Mouse (Mus musculus) E14TG2a.4 (cell line): ENCODE results near the gene Mfng.
A peak's percentile ranks its signal among the peaks of the same experiment; 100 is the strongest.

ENCODE experiments used
- H3K27me3 ChIP-seq: 2 replicates; pipeline ENCODE4 v1.6.1; 2014; ENCODE audit warnings: low read length, control low read depth; ENCODE audit not compliant: insufficient read depth
- H3K36me3 ChIP-seq: 2 replicates; pipeline ENCODE4 v1.6.1; 2014; ENCODE audit warnings: low read length, control low read depth; ENCODE audit not compliant: insufficient read depth
- H3K4me1 ChIP-seq: replicated peaks from 2 replicates; pipeline ENCODE4 v1.6.1; 2014; ENCODE audit warnings: low read depth, low read length, control low read depth
- H3K4me3 ChIP-seq: replicated peaks from 2 replicates; pipeline ENCODE4 v1.5.1; 2014; ENCODE audit warnings: mild to moderate bottlenecking, low read length
- H3K9me3 ChIP-seq: 2 replicates; pipeline ENCODE4 v1.6.1; 2014; ENCODE audit warnings: low read length, control low read depth
- CTCF ChIP-seq: conservative IDR thresholded peaks from 2 replicates; pipeline ENCODE4 v1.5.1; 2014; ENCODE audit warnings: low read length
- NANOG ChIP-seq: IDR thresholded peaks from 2 replicates; pipeline ENCODE4 v1.6.1; 2014; ENCODE audit warnings: borderline replicate concordance, low read length, mixed read lengths
- POU5F1 ChIP-seq: IDR thresholded peaks from 2 replicates; pipeline ENCODE4 v1.6.1; 2014; ENCODE audit warnings: low read length, borderline replicate concordance

Gene Mfng

GRCm38 (mm10) chr15:78726697-78727096 is 46.6 kb downstream of the Mfng start:
- Histone ChIP-seq H3K4me1 (peaks cover 9% of the 10 kb centered on the region; the same call in 1 of the 2 replicates), H3K27me3 (peaks cover 35% of the 10 kb centered on the region), H3K36me3 (no peaks in the 10 kb centered on the region), H3K9me3 (no peaks in the 10 kb centered on the region), H3K4me3 (no peak overlapping the region)
- TF ChIP-seq CTCF, result no peak
- no peak for TF ChIP-seq POU5F1
- no peak for TF ChIP-seq NANOG

GRCm38 (mm10) chr15:78720532-78720931 is 52.7 kb downstream of the Mfng start:
- TF ChIP-seq POU5F1, result no peak
- no peak for TF ChIP-seq CTCF
- TF ChIP-seq NANOG, result no peak

GRCm38 (mm10) chr15:78720094-78720493 is 53.2 kb downstream of the Mfng start:
- Histone ChIP-seq H3K4me3 (no peak overlapping the region), H3K9me3 (no peaks in the 10 kb centered on the region), H3K36me3 (no peaks in the 10 kb centered on the region), H3K27me3 (peaks cover 73% of the 10 kb centered on the region), H3K4me1 (peaks cover 26% of the 10 kb centered on the region)
- TF ChIP-seq NANOG, result no peak
- TF ChIP-seq CTCF, result peak; percentile 51
- TF ChIP-seq POU5F1, result no peak

More at GRCm38 (mm10) chr15:78720532-78720931, 52.7 kb downstream of the Mfng start:
- Histone ChIP-seq H3K36me3 (no peaks in the 10 kb centered on the region), H3K4me1 (peaks cover 26% of the 10 kb centered on the region), H3K9me3 (no peaks in the 10 kb centered on the region), H3K4me3 (no peak overlapping the region), H3K27me3 (peaks cover 68% of the 10 kb centered on the region)

- H3K4me1 ChIP-seq, result peaks cover 26% of the 10 kb centered on the region
- peak overlapping the region; percentile 77 for H3K4me3 ChIP-seq
- no peaks in the 10 kb centered on the region for H3K36me3 ChIP-seq
- TF ChIP-seq POU5F1 (no peak), NANOG (no peak), CTCF (no peak)
- H3K9me3 ChIP-seq, result no peaks in the 10 kb centered on the region
- peaks cover 76% of the 10 kb centered on the region for H3K27me3 ChIP-seq
These were observed 53.9 kb downstream of the Mfng start for GRCm38 (mm10) chr15:78719416-78719815.

GRCm38 (mm10) chr15:78718290-78719250 is 54.7 kb downstream of the Mfng start, which contains the start of gene Elfn2:
Elfn2 (minus strand) TSS chr15:78718771.
- TF ChIP-seq CTCF (no peak), POU5F1 (no peak), NANOG (no peak)
- Histone ChIP-seq H3K4me1 (peaks cover 26% of the 10 kb centered on the region), H3K27me3 (peaks cover 76% of the 10 kb centered on the region), H3K9me3 (no peaks in the 10 kb centered on the region), H3K36me3 (no peaks in the 10 kb centered on the region), H3K4me3 (peak within 1 kb of the TSS; percentile 77)

- Histone ChIP-seq H3K27me3 (peaks cover 78% of the 10 kb centered on the region), H3K9me3 (no peaks in the 10 kb centered on the region), H3K36me3 (no peaks in the 10 kb centered on the region), H3K4me1 (peaks cover 33% of the 10 kb centered on the region), H3K4me3 (no peak overlapping the region)
- no peak for TF ChIP-seq POU5F1
- TF ChIP-seq CTCF, result no peak
- TF ChIP-seq NANOG, result no peak
These were observed 56.3 kb downstream of the Mfng start for GRCm38 (mm10) chr15:78716936-78717335.

- Histone ChIP-seq H3K36me3 (no peaks in the 10 kb centered on the region), H3K27me3 (peaks cover 89% of the 10 kb centered on the region), H3K4me1 (peaks cover 35% of the 10 kb centered on the region), H3K4me3 (no peak overlapping the region), H3K9me3 (no peaks in the 10 kb centered on the region)
- TF ChIP-seq NANOG, result no peak
- no peak for TF ChIP-seq POU5F1
- TF ChIP-seq CTCF, result no peak
These were observed 57.4 kb downstream of the Mfng start for GRCm38 (mm10) chr15:78715856-78716255.

- H3K4me3 ChIP-seq, result no peak overlapping the region
- TF ChIP-seq POU5F1, result no peak
- no peaks in the 10 kb centered on the region for H3K36me3 ChIP-seq
- H3K27me3 ChIP-seq, result peaks cover 93% of the 10 kb centered on the region
- no peaks in the 10 kb centered on the region for H3K9me3 ChIP-seq
- peaks cover 20% of the 10 kb centered on the region; the same call in 1 of the 2 replicates for H3K4me1 ChIP-seq
These were observed 59.5 kb downstream of the Mfng start for GRCm38 (mm10) chr15:78713751-78714150.
